Mouse (Mus musculus): ENCODE measurements around the gene Gpr161.

The Gpr161 gene

DNA sequence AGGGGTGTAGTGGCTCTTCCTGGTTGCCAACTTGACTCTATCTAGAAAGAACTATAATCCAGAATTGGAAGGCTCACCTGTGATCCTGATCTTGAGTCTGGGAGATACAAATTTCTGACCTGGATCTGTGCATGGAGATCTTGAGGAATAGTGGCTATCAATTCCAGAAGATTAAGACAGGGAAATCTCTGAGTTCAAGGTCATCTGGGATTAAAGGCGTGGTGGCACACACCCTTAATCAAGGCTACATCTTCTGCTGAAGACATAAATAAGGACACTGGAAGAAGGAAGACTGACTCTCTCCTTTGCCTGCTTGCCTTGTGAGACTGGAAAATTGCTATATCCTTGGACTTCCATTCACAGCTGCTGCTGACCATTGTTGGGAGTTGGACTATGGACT is at the start of gene Gpr161:
Gpr161 (plus strand) TSS at position 301 of the 400 bp plus-strand sequence.
- DNase-seq (ENCODE audit: low read depth), result no peak

DNA sequence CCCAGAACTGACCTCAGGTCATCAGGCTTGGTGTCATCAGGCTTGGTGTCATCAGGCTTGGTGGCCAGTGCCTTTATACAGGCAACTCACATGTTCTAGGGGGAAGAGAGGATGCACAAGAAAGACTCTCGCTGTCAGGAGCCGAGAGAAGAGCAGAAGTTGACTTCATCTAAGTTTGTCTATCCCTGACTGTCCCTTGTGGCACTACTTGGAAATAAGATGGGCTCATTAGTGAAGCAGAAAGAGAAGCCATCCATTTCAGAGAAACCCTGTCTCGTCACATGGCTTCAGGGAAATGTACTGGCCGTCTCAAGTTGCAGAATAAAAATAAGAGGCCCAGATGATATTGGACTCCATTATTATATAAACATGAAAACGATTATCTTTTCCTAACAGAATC is 49.0 kb upstream of the Gpr161 start:
- no peak for DNase-seq (ENCODE audit: low read depth)

GRCm38 (mm10) chr1:165247085-165247484 is 48.5 kb upstream of the Gpr161 start:
- DNase-seq (ENCODE audit: low read depth), result no peak

DNA sequence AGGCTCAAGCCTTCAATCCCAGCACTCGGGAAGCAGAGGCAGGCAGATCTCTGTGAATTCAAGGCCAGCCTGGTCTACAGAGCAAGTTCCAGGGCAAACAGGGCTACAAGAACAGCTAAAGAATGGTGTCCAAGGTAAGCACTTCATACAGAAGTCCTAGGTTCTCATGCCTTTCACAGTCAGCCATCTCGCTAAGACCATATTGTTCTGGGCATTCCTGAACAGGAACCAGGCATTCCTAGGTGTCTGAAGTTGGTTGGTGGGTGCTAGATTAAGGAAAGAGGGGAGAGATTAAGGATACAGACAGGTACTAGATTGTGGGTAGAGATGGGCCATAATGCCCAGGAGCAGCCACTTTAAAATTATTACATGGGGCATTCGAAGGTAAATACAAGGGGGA is 47.8 kb upstream of the Gpr161 start:
- DNase-seq (ENCODE audit: low read depth), result no peak

DNA sequence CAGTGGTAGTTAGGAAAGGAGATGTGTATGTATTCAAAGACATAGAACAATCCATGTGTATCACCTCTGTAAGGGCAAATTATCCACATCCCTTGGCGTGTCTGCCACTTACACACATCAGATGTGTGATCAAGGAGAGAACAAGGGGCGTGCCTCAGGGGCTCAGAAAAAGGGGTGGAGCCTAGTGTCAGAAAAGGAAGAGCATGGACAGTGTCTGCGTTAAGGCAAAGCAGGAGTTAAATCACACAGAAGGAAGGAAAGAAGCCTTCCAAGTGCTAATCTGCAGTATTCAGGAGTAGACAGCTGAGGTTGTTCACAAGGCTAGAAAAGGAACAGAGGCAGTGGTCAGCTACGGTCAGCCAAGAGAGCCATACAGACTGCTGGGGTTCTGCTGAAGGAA is 46.7 kb upstream of the Gpr161 start:
- no peak for DNase-seq (ENCODE audit: low read depth)

DNA sequence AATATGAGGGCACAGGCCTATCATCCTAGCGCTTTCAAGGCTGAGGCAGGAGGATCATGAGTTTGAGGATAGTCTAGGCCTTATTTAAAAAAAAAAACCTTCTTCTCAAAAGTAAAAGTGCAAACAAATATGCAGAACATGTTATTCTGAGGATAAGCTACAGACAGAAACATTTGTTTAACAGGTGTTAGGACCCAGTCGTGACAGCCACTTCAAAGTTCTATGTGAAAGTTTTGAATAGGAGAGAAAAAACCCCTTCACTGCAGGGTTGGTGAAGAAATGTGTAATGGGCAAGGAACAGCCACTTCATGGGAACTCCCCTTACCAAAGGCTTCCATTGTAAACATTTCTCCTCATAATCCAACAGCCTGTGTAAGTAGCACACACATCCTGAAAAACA is 45.0 kb upstream of the Gpr161 start:
- no peak for DNase-seq (ENCODE audit: low read depth)

DNA sequence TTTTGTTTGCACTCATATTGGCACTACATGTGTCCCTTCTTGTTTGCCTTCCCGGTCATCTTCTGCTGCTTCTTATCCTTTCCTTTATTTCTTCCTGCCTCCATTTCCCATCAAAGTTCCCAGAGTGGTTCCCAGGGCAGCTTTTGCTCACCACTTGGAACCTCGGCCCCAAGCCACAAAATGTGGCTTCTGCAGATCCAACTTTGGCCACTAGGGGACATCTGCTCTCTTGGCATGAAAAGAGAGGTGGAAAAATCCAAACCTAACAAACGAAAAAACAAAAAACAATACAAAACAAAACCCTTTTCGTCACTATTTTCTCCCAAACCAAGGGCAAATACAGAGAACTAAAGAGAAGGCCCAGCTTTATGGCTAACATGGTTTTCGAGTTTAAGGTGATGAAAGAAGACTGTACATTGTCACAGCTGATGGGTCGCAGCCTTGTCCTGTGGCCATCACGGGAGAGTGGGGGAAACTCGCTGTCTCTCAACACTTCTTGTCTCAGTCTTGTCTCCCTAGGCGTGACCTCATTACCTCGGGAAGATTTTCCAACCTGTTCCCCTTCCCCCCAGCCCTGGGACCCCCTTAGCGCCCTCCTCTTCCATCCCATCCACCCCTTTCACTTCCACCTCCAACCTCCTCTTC is 43.4 kb upstream of the Gpr161 start:
- DNase-seq (ENCODE audit: low read depth), result peak; percentile 75

DNA sequence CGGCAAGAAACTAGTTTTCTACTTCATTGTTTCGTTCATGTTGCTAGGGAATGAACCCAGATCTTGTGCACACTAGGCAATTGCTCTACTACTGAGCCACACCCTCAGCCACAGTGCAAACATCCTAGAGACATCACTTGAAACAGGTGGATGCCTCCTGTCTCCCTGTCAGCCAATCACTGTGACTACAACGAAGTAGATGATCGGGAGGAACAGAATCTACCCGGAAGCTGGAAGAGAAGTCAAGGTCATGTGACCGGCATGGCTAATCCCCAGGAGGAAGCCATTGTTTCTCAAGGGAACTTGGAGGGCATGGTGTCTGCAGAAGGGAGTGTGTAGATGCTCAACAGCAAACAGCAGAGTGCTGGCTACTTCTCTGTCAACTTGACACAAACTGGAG is 20.6 kb upstream of the Gpr161 start:
- no peak for DNase-seq (ENCODE audit: low read depth)

GRCm38 (mm10) chr1:165280741-165281140 is 14.8 kb upstream of the Gpr161 start:
- DNase-seq (ENCODE audit: low read depth), result no peak

DNA sequence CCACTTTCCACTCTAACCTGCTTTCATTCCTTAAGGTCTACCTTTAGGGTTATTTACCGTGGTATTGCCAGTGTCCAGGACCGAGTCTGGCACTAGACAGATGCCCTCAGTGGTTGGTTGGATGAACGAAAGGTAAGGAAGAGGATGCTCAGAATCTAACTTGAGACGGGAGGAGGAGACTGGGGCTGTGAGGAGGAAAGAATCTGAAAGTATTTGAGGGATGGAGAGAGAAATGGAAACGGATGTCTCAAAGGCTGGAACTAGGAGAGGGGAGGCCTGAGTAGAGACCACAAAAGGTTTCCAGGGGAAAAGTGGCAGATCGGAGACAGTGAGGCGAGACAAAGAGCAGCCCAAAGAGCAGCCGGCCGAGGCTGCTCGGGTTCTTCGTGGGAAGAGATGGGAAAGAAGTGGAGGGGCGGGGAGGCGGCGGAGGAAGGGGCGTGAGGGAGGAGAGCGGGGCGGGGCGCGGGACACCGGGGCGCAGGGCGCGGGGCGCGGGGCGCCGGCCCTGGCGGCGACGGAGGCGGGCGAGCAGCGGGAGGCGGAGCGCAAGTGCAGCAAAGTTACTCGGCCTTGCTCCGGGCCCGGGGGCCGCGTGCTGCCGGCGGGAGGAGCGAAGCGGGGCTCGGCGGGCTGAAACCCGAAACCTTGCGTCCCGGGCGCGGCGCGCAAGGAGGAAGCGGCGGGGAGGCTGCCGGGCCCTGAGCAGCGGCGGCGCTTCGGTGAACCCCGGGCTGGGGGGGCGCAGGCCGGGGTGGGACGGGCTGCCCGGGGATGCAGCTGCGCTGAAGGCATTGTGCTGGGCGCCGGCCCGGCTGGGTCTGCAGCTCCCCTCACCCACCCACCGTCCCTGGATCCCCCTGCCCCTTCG is 14.0 kb upstream of the Gpr161 start:
- no peak for DNase-seq (ENCODE audit: low read depth)

DNA sequence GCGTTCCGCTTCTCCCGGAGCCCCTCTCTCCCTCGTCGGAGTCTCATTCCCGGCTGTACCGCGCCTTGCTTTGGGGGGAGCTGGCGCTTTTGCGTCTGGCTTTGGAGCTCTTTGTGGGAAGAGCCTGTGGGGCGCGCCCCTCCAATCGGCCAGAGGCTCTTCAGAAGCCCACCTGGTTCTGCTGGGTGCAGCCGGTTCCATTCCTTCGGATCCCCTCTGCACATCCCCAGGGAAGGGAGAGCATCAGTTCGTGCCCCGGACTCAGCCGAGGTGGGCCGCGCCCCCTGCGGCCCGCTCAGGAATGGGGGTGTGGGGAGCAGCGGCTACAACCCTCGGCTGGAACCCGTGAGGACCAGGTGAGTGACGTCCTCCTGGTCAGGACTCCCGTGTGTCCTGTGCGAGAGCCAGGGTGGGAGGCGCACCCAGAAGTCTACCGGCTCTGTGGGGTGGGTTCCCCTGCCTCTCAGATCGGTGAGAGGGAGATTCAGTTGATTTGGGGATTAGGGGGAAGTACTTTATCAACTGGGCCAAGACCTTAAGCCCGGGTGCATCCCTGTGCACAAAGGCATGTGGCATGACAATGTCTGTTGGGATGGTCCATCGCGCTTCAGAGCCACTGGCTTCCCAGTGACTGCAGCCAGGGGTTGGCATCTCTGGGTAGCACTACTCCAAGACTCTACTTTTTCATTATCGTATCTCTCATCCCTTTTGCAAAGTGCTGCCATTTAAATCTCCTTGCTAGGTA is 13.2 kb upstream of the Gpr161 start:
- DNase-seq (ENCODE audit: low read depth), result no peak

GRCm38 (mm10) chr1:165282967-165283345 is 12.6 kb upstream of the Gpr161 start:
- DNase-seq (ENCODE audit: low read depth), result no peak

DNA sequence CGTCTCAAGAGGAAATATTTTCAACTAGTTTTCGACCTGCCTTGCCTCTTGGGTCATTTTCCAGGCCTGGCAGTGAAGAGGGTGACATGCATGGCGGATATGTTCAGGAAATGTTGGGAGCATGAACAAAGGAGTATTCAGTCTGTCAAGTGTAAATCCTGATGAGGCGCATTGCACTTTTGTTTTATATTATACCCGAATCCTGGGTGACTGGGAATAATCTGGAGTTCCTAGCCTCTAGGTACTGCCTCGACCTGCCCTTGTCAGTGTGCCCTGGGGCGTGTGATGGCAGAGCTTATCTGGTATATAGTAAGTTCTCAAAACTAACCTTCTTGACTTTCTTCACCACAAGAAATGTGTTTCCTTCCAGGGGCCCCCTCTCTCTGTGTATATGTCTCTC is 11.5 kb upstream of the Gpr161 start:
- no peak for DNase-seq (ENCODE audit: low read depth)

- DNase-seq (ENCODE audit: low read depth), result no peak
These were observed 7.4 kb upstream of the Gpr161 start for GRCm38 (mm10) chr1:165288165-165288564.

DNA sequence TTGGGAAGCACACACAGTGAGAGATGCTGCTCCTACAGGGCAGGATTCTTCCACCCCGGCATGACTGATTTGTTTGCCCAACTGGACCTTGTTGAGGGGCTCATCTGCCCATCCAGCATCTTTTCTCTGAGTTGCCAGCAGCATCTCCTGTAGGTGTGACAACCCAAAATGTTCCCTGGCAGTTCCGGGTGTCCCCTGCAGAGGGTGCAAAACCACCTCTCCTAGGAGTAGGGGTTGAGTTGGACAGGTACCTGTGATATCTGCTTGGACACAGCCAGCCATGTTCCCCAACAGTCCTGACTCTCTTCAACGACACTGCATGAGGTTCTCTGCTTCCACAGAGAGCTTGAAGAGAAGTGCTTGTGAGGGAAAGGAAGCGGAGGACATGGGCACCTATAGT is 5.8 kb upstream of the Gpr161 start:
- peak; percentile 13 for DNase-seq (ENCODE audit: low read depth)

DNA sequence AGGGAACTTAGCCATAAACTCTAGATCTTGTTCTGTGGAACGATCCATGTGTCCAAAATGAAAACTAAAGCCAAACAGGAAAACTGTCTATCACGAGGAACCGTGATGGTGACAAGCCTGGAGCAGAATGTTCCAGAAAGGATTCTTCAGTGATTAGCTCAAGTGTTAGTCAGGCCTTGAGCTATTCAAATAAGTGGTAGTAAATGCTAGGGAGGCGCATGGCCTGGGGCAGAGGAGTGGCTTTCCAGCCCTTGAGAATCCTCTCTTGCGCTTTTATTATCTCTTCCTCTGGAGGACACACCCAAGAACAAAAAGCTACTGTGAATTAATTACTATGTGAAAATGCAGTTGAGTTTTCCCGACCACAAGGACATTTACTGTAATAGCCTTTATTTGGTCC is 4.0 kb upstream of the Gpr161 start:
- no peak for DNase-seq (ENCODE audit: low read depth)

DNA sequence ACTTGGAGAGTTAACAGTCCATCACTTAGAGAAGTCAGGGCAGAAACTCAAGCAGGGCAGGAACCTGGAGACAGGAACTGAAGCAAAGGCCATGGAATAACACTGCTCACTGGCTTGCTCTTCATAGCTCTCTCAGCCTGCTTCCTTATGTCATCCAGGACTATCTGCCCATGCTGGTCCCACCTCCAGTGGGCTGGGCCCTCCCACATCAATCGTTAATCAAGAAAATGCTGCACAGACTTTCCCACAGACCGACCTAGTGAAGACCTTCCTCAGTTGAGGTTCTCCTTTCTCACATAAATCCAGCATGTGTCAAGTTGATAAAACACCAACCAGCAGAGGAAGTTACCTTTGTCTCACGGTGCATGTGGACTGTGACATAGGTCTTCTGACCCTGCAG is 5.5 kb downstream of the Gpr161 start:
- no peak for DNase-seq (ENCODE audit: low read depth)

GRCm38 (mm10) chr1:165301567-165301966 is 6.0 kb downstream of the Gpr161 start:
- no peak for DNase-seq (ENCODE audit: low read depth)

GRCm38 (mm10) chr1:165302455-165303208 is 7.0 kb downstream of the Gpr161 start:
- DNase-seq (ENCODE audit: low read depth), result no peak

GRCm38 (mm10) chr1:165303209-165303608 is 7.6 kb downstream of the Gpr161 start:
- no peak for DNase-seq (ENCODE audit: low read depth)

- DNase-seq (ENCODE audit: low read depth), result no peak
These were observed 8.8 kb downstream of the Gpr161 start for GRCm38 (mm10) chr1:165304341-165304740.

DNA sequence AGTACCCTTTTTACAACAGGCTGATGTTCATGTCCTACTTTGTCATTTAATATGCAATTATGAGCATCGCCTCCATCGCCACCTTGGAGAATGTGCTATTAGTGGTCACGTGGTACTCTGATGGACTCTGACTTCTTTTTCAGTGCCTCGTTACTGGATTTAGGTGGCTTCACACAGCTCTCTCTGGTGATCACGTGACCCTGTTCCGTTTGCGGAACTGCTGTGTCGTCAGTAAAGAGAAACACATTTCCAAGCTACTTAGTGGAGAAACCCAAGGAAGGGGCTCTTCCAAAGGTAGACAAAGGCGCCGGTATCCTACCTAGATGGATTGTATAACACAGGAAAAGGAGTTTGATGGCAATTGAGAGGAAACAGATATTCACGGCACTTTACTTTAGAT is 12.6 kb downstream of the Gpr161 start:
- no peak for DNase-seq (ENCODE audit: low read depth)
